Mouse (Mus musculus): Measurements from ENCODE around the gene Actn1.
A peak's percentile ranks its signal among the peaks of the same experiment; 100 is the strongest.
"Not testable (repeated sequence)": the region's sequence is repeated elsewhere in the genome, so short reads cannot be mapped to it uniquely, and the experiment has no call there.

Actn1 gene

DNA sequence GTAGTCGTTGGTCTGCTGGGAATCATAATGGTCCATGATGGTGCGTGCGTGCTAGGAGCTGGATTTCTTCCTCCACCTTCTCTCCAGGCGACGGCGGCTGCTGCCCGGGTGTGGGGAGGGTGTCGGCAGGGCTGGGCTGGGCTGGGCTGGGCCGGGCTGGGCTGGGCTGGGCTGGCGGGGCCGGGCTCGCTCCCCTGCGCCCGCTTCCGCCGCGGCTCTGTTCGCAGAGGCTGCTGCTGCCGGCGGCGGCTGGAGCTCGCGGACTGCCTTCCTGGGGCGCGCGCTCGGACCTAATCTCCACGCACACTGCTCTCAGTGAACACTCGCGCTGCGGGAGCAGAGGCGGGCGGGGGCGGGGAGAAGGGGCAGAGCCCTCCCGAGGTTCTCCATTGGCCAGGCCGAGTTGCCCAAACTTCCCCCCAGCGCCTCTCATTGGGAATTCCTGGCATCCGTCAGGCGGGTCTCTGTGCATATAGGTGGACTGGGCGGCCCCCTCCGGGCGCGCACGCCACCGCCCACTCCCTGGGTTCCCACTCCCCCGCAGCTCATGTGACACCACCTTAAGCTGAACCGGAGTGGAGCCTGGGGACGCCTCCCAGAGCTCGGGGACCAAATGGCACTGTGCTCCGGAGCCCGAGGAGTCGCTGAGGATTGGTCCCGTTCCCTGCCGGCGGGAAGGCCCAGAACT, at the start of gene Actn1:
Gene Actn1, minus strand, starts transcription at position 316 of the 688 bp plus-strand sequence.
- peak; percentile 95 to 97 for DNase-seq

DNA sequence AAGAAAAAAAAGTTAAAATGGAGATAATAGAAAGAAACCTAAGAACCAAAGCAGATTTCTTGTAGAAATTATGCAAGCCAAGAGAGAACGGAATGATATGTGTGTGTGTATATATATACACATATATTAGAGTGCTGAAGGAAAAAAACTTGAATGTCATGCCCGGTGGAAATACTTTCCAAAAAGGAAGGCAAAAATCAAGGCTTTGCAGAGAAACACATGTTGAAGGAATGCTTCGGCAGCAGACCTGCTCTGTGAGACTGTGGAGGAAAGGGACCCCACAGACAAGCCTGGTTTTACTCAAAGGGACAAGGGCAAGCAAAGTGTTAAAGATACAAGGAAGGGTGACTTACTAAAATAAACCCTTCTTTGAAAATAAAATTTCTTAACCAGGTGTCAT, 47.4 kb upstream of the Actn1 start:
- no peak for DNase-seq

DNA sequence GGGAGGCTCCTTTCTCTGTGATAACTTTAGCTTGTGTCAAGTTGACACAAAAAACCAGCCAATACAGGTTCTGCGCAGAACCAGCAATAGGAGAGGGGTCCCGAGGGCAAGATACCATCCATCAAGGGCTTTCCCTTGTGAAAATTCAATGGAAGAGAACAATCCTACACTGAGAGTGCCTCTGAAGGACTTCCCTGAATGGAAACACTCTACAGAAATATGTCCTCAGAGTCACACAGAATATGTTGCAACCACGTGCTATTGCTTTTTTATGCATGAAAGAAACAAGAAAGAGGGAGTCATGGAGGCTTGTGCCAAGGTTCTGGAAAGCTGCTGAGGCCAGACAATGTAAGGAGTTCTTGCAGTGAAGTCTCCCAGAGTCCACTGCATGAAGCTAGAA, 44.3 kb upstream of the Actn1 start:
- DNase-seq = no peak

DNA sequence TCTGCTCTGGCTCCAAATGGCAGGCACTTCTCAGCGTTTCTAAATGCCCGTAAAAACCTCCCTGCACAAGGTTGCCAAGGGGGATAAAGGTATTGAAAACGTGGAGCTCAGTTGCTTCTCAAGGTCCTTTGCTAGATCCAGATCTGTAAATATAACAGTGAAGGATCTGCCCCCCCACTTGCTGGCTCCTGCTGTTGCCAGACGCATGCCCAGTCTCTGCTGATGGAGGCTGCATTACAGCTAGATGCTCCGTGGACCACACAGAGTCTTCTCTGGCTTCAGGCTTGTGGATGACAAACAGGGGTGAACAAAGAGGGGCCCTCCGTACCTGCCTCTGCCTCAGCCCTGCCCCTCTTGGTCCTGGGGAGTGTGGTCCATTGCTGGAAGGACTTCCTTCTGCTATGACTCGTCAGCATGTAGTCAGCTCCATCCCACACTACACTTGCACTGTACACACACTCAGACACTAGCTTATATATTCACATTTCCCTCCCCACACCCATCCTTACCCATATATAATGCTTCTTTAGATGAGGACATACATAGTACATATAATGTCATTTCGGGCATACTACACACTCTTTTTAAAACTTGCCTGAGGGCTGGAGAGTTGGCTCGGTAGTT, 40.8 kb upstream of the Actn1 start:
- no peak for DNase-seq

GRCm38 (mm10) chr12:80298714-80299113, 38.5 kb upstream of the Actn1 start:
- DNase-seq = no peak

DNA sequence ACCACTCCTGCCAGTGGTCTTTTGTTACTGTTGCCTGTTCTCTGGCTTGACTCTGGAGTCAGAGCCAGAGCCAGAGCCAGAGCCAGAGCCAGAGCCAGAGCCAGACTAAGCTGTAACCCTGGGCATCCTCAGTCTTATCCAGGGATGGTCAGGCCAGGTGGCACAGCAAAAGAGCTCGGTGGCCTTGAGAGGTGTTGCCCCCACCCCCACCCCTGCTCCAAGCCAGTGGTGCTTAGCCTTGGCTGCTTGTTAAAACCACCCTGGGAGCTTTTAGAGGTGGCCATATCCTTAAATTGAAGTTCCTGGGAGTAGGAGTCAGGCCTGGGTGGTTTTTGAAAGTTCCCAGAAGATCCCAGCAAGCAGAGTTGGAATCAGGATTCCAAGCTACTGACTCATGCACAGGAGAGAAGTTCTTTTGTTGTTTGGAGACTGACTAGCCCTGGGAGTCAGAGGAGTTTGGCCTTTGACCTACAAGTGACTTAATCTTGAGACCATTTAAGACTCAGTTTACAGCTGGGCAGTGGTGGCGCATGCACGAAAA, 31.8 kb upstream of the Actn1 start:
- peak in 1 of 2 experiments; percentile 26 for DNase-seq

DNA sequence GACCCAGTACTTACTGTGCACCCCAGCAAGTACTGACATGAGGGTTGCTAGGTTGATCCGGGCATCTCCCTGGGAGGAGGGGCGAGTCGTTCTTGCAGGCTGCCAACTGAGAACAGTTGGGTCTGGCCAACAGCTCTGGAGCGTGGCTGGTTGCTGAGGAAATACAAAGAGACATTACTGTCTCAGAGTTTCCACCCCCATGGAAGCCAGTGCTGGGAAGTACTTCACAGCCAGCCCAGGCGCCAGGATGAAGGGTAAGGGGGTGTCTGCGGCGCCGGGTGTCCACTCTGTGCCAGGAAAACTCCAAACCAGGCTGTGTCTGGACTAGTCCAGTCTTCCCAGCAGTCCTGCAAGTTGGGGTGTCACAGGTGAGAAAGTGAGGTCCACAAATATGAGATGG, 30.8 kb upstream of the Actn1 start:
- no peak for DNase-seq

GRCm38 (mm10) chr12:80290483-80290882, 30.3 kb upstream of the Actn1 start:
- no peak for DNase-seq

DNA sequence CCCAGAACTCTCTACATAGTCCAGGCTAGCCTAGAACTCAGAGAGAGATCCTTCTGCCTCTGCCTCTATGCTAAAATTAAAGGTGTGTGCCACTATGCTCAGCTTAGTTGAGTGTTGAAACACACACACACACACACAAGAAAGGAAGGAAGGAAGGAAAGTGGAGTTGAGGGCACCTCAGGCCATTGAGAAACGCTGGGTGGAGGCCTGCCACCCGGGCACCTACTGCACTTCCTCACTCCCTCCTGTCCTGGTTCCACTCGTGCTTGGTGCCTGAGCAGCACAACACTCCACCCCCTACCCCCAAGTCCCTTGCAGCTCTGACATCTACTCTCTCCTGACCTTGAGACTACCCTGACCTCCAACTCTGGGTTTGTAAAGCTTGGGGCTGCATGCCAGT, 29.6 kb upstream of the Actn1 start:
- no peak for DNase-seq

GRCm38 (mm10) chr12:80285890-80286289, 25.7 kb upstream of the Actn1 start:
- DNase-seq = no peak

DNA sequence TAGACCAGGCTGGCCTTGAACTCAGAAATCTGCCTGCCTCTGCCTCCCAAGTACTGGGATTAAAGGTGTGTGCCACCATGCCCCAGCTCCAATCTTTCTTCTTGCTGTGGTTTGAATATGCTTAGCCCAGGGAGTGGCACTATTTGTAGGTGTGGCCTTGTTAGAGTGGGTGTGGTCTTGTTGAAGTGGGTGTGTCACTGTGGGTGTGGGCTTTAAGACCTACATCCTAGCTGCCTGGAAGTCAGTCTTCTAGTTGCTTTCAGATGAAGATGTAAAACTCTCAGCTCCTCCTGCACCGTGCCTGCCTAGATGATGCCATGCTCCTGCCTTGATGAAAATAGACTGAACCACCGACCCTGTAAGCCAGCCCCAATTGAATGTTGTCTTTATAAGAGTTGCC, 24.1 kb upstream of the Actn1 start:
- DNase-seq = not testable (repeated sequence)

- DNase-seq = no peak
Measured at GRCm38 (mm10) chr12:80278866-80279265, 18.7 kb upstream of the Actn1 start.

DNA sequence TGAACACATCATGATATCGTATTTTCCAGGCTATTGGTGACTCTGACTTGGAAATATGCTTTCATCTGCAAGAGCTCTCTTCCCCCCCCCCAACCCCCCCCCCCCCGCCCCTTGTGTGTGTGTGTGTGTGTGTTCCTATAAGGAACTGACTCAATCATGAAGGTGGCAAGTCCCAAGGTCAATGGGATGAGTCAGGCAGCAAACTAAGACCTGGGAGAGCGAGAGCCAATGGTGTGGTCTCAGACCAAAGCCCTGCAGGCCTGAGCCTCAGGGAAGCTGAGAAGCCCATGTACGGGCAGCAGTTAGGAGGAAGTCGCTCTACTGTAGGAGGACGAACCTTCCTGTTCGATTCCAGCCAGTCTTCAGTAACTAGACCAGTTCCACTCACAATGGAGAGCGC, 17.3 kb upstream of the Actn1 start:
- no peak for DNase-seq

- peak; percentile 19 to 44 for DNase-seq
Measured at GRCm38 (mm10) chr12:80275187-80275820, 15.1 kb upstream of the Actn1 start.

DNA sequence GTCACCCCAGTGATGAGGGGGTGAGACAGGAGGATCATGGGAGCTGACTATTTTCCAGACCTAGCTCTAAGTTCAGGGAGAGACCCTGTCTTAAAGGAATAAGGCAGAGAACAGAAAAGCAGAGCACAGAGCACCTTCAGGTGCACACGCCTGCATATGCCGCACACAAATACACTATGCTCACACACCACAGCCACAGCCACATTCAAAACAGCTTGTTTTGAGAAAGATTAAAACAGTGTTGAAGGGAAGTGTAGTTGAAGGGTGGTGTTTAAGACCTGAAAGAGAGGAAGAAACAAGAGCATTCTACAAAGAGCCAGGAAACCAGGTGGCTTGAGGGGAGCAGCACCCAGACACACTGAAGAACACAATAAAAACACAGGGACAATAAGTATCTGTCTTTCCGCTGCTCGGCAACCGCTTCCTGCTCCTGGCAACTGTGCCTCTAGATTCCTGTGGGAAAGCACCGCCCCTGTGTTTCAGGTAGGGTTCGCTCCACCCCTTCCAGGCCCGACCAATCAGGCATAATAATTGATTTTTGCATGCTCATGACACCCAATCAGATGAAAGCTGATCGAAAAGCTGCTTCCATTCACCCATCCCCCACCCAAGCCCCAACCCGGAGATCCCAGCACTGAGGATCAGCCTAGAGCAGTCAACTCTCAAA, 13.0 kb upstream of the Actn1 start:
- peak; percentile 68 to 80 for DNase-seq

DNA sequence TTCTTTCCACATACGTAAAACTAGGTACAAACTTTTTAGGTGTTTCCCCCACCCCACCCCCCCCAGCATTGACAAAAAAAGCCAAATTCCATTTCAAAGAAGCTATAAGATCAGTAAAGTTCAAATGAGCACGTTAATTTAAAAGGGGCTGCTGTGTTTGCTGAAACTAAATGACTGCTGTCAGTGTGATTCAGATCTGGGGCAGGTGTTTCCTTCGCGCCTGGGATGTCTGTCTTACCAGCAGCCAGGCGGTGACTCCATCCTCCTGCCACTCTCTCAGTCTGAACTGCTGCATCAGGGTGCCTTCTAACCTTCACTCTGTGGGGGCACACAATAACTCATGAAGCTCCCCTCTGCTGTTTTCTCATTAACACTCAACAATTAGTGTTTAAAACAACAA, 11.6 kb upstream of the Actn1 start:
- no peak for DNase-seq

- DNase-seq = peak; percentile 34 to 62
Measured at GRCm38 (mm10) chr12:80270924-80271323, 10.8 kb upstream of the Actn1 start.

- DNase-seq = no peak
Measured at GRCm38 (mm10) chr12:80269303-80269702, 9.1 kb upstream of the Actn1 start.

DNA sequence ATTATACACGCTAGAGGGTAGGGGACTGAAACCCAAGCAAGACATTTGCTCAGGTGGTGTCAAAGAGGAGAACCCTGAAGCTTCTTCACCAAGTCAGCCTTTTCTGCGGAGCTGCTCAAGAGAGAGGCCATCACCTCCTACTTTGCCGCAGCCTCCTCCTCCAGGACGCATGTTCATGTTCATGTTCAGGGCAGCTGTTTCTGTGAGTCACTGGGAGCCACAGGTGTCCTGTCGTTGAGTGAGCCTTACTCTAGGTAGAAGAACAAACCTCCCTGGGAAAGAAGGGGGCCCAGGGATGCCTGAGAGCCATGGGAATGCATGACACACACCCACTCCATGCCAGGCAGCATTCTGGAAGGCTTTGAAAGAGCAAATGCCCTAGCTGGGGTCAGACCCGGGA, 7.8 kb upstream of the Actn1 start:
- DNase-seq = no peak

GRCm38 (mm10) chr12:80264388-80264787, 4.2 kb upstream of the Actn1 start:
- not testable (repeated sequence) for DNase-seq

DNA sequence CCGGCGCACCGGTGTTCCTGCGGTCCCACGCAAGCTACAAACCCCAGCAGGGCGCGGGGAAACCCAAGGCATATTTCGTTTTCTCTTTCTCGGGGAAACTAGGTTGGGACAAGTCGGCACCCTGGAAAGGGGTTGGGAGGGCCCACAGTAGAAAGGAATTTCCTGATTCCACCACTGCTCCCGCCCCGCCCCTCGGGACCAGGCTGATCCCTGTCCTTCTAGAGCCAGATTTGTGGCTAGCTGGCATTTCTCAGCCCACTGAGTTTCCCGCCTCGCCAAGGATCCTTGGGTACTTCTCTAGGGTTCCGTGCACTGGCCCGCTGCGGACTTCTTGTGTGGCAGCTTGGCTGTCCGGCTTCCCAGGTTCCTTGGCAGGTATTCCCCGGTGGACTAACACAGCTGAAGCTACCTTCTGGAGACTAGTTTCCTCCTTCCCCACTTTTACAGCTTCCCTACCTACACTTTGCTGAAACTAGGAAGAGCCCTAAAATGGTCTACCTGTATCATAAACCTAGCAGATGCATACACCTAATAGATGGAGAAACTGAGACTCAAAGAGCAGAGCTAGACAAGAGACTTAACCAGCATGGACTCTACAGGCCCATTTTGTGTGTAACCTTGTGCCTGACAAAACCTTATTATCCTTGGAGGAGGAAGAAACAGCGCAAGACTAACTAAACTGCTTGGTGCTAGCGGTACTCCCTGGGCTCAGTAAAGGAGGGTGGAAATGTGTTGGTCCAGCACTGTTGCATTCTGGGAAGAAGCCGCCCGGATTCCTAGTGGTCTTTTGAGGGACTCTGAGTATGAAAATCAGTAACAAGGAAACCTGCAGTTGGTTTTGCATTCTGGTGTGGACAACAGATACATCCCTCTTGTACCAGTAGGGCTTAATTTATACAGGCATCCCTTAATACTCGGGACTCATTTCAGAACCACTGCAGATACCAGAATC, 849 bp upstream of the Actn1 start:
- peak; percentile 80 to 87 for DNase-seq

All from kidney, postnatal 4 days (tissue).